Mouse (Mus musculus) liver, embryonic 14.5 days (tissue): ENCODE data around the gene Dpp6.

ENCODE experiments used
- CTCF ChIP-seq: IDR thresholded peaks from 2 replicates; pipeline ENCODE4 v1.5.1; 2016; ENCODE audit warnings: antibody characterized with exemption, low read depth, control low read depth
- EP300 ChIP-seq: IDR thresholded peaks from 2 replicates; pipeline ENCODE4 v1.6.1; 2016; ENCODE audit warnings: antibody characterized with exemption, low read depth

GRCm38 (mm10) chr5:27706551-27706950 is 889.5 kb downstream of the Dpp6 start:
- no peak for TF ChIP-seq CTCF
- no peak for TF ChIP-seq EP300
